Mouse (Mus musculus) adrenal gland, adult 10 weeks (tissue): Measurements from ENCODE around the gene Ugt2b34. TPM values are rescaled to one million over a fixed set of nuclear protein-coding genes. Genes with fewer than 3 reads are reported as not detected.

Experiments used
- polyA plus RNA-seq: library from polyadenylated mRNA; stranded (reverse); fragments of 350-450 nt; fragmentation: Illumina TruSeq; extraction: RNeasy Lipid Tissue Mini Kit (QIAGEN cat#74804); gene quantifications from one replicate; pipeline ENCODE4 v1.2.3, GENCODE M21; 2014; ENCODE audit warnings: low read depth, low replicate concordance

Ugt2b34 gene
- polyA plus RNA-seq: 0.23 TPM

DNA sequence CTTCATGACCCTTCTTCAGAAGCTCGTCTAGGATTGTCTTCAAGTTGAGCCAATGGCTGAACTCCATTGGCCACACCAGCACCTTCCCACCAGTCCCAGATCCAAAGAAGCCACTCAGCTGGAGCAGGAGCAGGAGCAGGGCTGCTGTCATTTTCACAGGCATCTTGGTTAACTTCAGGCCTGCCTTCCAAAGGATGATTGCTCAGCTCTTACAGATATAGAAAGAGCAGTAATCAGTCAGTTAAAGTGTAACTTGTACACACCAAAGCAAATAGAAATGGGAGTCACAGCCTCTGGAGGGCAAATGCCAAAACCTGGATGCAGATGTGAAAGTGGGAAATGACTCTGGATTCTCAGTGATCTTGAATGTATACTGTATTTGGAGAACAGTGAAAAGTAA is at the start of gene Ugt2b34:
Gene Ugt2b34 (minus strand): TSS at position 180 of the 400 bp plus-strand sequence.

GRCm38 (mm10) chr5:86926426-86926825 is 19.7 kb upstream of the Ugt2b34 start, which contains the start of gene Ugt2b1:
Gene Ugt2b1, minus strand, starts transcription at chr5:86926530.

Other genes starting within 250 kb of the Ugt2b34 start
- not detected for gene Tmprss11b, start 230.6 kb downstream of the Ugt2b34 start, polyA plus RNA-seq
- gene Tmprss11e, start 161.1 kb downstream of the Ugt2b34 start, polyA plus RNA-seq: not detected
- 193 TPM for gene Ythdc1, start 102.7 kb downstream of the Ugt2b34 start, polyA plus RNA-seq
- gene Ugt2b1, start 19.6 kb upstream of the Ugt2b34 start, polyA plus RNA-seq: not detected
- gene Ugt2b35, start 93.9 kb upstream of the Ugt2b34 start, polyA plus RNA-seq: not detected
- not detected for gene Ugt2b36, start 185.6 kb upstream of the Ugt2b34 start, polyA plus RNA-seq
- not detected for gene Ugt2b5, start 233.4 kb upstream of the Ugt2b34 start, polyA plus RNA-seq